Mouse (Mus musculus) T-helper 17 cell (primary cell): ENCODE results near the gene Phactr4.

Source experiments
- in situ Hi-C, 2 experiments: fragments of 300-600 bp; cut with MboI, MseI; formaldehyde crosslinking; loops; 1 replicate in 1 of 2; 2 replicates in 1 of 2; pipeline ENCODE4 v1.15.1; 2025; ENCODE audit warnings: high pct_unique_total_duplicates in 2 of 2

The Phactr4 gene

DNA sequence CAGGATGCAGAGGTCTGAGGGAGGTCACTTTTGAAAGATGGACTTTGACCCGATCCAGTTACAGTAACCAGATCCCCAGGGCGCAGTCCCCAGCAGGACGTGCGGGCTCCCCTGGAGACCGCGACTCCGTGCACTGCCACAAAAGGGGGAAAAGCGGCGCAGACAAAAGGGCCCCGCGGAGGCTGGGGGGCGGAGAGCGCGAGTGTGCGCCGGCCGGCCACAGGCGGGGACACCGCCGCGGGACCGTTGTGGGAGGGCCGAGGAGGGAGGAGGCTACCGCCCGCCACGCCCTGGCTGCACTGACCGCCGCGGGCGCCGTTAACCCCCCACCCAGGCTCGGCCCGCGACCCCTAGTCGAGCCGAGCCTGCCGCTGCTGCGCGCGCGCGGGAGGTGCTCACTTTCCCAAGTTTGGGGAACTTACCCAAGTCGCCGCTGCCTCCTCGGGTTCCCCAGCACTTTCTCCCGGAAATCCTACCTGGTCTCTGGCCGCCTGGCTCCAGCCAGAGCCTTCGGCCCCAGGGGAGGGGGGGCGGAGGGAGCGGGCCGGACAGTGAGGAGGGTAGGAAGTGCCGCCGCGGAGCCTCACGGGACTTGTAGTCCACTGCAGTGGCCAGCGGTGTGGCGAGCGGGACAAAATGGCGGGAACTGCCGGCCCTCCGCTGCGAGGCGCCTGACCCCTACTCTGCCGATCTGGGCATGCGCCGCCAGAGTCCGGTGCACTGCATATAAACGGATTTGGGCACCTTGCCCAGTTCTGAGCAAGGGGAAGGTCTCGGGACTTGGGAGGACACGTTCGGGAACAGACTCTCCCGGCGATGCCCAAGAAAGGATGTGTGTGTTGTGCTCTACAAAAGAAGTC is at the start of gene Phactr4:
Gene Phactr4, minus strand, starts transcription at position 567 of the 860 bp plus-strand sequence.
- in situ Hi-C loops, result loop anchor here in 1 of 2 experiments (5.0 kb wide), 1 partner anchor 90 kb away; the partner anchor contains the start of gene Sesn2

DNA sequence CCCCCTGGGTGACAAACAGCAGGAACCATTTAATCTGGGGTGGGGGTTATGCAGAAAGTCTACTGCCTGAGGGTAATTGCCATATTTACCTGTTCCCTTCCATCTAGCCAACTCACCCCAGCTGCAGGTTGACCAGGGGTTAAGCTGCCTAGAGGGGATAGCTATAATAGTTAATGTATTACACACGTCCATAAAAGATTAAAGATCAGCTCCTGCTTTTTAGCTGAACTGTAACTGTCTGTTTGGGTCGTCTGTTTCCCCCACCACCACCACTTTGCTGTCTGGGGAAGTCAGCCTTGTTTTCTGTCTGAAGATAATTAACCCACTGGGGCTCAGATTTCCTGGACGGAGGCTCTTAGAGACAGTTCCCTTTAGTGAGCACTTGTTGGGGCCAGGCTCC is 47.6 kb upstream of the Phactr4 start:
- in situ Hi-C loops, result no loop called here

DNA sequence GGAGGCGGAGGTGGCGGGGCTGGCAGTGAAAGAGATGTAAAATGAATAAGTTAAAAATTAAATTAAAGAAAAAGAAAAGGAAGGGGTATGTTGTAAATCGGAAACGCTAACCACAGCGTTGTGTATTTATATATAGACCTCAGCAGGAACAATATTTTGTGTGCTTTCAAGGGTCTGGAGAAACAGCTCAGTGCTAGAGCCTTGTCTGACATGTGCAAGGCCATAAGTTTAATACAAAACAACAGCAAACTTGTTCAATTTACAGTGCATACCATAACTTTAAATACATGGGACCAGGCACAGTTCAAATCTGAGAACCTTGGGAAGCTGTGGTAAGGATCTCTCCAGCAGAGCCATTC is 41.9 kb upstream of the Phactr4 start:
- in situ Hi-C loops, result loop anchor here in 1 of 2 experiments (5.0 kb wide), 1 partner anchor 48 kb away; the partner anchor contains the start of gene Sesn2

DNA sequence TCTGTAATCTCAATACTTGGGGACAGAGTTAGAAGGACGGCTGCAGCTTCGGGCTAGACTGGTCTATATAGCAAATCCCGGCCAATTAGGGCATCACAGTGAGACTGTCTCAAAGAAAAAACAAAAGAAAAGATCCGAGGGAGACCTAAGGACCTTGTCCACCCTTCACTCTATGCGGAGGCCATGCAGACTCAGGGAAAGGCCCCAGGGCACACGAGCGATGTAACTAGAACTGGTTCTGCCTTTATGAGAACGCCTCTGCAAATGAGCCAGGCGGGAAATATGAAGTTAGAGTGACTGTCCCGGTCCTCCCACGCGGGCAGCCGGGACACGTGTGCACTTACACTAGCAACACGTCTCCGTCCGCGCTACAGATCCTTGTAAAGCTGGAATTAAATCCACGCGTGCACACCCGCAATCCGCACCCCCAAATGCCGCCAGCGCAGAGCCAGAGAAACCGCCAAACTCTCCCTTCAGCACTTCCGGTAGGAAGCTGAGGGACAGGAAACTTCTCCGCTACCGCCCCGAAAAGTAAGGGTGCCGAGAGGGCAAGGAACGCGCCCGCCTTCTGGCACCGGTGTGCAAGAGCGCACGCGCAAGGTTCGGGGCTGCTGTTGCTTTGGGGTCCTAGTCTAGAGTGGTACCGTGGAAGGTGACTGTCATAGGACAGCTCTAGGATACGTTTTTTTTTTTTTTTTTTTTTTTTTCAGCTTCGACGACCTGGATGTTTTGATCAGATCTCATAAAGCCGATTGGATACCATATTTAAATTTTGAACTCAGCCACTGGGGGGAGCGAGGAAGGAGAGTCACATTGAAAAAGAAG is 41.4 kb upstream of the Phactr4 start, which contains the start of gene Med18:
Gene Med18, minus strand, starts transcription at position 492 of the 825 bp plus-strand sequence.
- in situ Hi-C loops, result loop anchor here in 1 of 2 experiments (5.0 kb wide), 1 partner anchor 49 kb away; the partner anchor contains the start of gene Sesn2

DNA sequence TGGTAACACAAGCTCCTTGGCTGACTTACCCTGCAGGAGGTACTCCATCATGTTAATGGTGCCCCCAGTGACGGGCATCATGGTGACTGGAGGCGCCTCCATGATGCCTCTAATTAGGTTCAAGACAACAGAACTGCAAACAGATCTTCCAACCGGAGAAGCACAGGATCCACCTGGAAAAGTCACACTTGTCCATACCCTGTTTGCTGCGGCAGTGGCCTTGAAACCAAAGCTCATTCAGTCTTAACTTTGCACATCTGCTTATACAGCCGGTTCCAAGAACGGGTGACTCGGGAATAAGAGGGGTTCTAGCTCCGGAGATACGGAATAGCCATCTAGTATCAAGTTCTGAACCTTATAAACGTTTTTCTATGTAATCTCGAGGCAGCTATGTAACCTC is 40.5 kb upstream of the Phactr4 start:
- in situ Hi-C loops, result loop anchor here in 1 of 2 experiments (5.0 kb wide), 1 partner anchor 49 kb away; the partner anchor contains the start of gene Sesn2

DNA sequence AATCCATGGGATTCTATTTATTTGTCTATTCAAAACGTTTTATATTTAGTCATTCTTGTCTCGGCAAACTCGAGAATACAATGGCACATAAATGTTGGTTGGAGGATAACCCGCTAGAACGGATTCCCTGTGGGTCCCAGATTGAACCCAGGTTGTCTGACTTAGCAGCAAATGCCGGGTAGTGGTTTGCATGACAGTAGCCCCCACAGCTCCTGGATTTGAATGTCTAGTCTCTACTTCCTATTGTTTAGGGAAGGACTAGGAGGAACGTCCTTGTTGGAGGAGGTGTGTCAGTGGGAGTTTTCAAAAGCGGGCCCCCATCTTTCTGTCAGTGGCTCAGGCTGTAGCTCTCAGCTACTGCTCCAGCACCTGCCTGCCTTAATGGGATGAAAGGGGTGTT is 37.9 kb upstream of the Phactr4 start:
- in situ Hi-C loops, result loop anchor here in 1 of 2 experiments (5.0 kb wide), 1 partner anchor 52 kb away; the partner anchor contains the start of gene Sesn2

DNA sequence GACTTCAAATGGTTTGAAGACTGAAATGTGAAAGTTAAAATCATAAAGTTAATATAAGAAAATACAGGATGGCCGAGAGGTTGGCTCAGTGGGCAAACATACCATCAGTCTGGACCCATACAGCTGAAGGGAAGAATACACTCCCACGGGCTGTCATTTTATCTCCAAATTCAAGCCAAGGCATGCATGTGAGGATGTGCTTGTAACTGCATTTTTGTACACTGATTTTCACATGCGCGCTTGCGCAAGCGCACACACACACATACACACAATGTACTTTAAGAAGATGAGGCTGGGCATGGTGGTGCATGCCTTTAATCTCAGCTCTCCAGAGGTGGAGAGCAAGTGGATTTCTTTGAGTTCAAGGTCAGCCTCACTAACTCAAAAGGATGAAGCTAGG is 33.3 kb upstream of the Phactr4 start:
- in situ Hi-C loops, result no loop called here

DNA sequence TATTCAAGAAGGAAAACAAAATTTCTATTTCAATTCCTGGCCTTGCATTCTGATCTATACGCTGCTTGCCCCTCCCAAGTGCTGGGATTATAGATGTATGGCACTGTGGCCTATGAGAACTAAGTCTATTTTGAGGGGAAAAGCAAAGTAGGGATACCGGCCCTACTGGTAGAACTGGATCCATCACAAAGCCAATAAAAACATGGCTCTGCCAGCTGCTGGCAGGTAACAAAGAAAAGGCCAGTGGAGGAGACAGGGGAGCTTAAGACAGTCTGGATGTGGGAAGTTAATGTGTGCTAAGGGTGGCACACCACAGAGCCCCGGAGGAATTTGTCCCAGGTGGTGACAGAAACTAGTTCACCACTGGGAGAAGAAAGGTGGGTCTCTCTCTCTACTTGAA is 32.9 kb upstream of the Phactr4 start:
- in situ Hi-C loops, result no loop called here

DNA sequence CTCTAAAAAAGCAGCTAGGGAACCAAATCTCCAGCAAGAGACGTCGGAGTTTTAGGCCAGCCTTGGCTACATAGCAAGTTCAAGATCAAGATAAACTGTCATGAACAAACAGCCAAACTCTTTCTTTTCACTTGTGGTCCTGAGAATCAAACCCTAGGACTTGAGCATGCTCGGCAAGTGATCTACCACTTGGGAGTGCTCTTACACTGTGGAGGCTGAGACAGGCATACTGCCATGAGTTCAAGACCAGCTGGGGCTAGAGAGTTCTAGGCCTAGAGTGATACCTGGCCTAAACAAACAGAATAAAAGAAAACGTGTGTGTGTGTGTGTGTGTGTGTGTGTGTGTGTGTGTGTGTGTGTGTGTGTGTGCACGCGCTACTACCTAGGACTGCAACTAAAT is 31.9 kb upstream of the Phactr4 start:
- in situ Hi-C loops, result no loop called here

DNA sequence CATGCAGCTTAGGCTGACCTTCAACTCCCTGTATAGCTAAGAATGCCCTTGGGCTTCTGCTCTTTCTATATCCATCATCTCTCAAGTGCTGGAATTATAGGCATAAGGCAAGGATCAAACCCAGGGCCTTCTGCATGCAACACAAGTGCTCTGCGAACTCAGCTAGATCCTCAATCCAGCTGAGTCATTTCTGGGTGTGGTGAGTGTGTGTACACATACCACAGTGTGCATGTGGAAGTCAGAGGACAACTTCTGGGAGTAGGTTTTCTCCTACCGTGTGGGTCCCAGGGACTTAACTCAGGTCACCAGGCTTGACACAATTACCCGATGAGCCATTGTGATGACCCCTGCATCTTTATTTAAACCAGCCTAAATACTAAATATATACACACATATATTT is 27.5 kb upstream of the Phactr4 start:
- in situ Hi-C loops, result no loop called here

DNA sequence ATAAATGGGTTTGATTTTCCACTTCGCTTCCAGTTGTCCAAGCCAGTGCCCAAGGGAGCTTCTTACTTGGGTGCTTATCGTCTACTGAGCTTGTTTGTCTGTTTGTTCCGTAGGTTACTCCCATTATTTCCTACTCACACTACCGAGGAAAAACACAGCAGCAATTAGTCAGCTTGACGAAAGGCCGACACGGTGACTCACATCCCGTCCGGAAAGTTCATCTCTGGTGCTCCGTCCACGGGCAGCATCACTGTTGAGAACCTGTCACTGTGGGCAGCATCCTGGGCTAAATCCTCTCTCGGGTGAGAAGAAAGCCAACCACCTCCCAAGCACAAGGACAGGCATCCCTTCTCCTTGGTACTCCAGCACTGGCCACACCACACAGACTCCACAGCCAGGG is 23.8 kb upstream of the Phactr4 start:
- in situ Hi-C loops, result no loop called here

DNA sequence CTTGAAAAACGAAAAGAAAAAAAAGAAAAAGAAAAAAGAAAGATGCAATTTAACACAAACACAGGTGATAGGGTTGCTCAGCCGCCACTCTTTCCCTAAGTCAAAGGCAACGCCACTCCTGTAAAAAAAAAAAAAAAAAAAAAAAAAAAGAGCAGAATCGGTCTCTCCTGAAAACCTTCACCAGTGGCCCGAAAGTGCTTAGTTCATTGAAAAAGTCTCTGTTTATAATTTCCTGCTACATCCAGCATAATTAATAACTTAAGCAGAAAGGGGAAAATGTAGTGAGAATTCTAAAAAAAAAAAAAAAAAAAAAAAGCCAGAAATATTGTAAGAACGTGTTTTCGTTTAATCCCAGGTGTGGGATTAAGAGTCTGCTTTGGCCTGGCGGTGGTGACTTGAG is 22.2 kb upstream of the Phactr4 start:
- in situ Hi-C loops, result no loop called here

DNA sequence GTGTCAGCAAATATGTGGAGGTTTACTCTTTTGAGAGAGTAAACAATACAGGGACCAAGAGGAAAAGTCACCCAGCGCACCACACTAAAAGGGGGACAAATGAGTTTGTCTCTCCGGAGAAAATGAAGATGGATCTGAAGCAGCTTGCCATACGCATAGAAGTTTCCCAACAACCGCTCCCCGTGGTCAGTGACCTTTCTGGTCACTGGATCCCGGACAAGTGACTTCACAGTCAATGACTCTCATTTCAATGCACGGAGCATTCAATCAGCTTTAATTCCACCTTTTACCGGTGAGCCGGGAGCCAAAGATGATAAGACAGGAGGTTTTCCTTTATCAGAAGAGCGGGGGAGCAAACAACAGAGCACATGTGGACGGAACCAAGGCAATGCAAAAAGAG is 15.6 kb upstream of the Phactr4 start:
- in situ Hi-C loops, result no loop called here

DNA sequence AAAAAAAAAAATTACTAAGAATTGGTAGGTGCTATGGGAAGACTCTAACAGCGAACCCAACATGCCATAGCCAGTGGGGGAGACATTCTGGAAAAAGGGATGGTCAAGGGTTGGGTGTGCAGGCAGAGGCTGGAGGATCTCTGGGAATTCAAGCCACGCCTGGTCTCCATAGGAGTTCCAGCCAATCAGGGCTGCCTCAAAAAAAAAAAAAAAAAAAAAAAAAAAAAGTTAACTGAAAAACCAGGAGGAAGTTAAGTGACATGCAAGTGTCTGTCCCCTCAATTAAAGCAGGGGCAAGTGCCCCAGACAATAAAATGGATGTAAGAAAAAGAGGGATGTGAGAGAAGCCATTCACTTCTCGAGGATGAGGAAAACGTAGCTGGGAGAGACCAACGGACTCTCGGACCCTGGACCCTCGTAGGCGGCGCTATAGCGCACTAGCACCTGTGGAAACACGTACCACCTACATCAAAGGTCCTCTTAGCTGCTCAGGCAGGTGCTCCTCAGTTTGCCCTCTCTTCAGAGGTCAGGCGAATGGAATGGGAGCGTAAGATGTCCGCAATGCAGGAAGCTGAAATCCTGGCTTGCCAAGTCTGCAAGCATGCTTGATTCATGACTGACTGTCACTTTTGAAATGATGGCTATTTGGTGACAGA is 10.6 kb upstream of the Phactr4 start:
- in situ Hi-C loops, result no loop called here

DNA sequence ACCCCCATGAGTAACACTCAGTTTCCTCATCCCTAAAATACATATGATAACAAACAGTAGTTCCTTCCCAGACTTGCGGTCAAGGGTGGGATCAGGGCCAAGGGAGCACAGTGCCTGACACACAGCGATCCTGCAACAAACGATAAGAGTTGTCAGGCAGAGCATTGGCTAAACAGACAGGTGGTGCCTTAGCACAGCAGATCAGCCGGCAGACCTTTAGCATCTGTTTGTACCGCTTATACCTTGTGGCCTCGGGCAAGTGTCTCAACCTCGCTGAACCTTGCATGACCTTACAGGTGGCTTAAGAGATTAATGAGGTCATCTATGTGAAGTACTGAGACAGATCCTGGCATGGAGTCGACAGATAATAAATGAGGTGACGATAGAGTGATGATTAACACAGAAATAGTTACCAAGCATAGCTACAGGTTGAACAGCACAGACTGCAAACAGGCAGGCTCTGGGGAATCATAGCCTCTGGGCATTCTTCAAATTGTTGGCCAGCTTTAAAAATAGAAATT is 5.8 kb upstream of the Phactr4 start:
- in situ Hi-C loops, result no loop called here

DNA sequence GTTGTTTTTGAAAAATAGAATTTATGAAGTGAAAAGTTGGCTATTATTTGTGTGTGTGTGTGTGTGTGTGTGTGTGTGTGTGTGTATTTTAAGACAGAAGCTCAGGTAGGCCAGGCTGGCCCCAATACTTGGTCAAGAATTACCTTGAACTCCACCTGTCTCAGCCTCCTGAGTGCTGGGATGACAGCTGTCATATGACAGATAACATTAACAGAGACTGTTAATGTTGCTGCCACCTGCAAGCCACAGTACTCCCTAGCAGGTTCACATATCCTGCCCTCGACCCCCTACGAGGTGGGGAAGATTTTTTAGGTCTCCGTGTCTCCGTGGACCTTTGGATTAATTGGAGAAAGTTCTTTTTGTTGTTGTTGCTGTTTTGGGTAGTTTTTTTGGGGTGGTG is 5.2 kb upstream of the Phactr4 start:
- in situ Hi-C loops, result no loop called here

DNA sequence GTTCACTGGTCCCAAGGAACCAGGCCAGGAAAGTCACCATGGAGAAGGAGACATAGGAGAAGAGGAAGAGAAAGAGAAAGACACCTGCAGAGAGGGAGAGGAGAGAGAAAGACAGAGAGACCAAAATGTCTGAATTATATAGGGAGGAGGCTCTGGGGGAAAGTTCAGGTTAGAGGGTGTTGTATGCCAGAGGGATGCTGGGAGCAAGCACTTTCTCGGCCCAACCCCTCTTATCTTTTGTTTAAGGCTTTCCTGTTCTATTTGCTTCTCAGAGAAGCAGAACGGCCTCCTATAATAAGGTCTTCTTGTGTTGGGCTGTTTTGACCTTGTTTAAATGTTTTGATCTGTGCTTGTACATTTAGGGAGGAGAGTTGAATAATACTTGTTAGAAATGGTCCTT is 3.7 kb upstream of the Phactr4 start:
- in situ Hi-C loops, result no loop called here

DNA sequence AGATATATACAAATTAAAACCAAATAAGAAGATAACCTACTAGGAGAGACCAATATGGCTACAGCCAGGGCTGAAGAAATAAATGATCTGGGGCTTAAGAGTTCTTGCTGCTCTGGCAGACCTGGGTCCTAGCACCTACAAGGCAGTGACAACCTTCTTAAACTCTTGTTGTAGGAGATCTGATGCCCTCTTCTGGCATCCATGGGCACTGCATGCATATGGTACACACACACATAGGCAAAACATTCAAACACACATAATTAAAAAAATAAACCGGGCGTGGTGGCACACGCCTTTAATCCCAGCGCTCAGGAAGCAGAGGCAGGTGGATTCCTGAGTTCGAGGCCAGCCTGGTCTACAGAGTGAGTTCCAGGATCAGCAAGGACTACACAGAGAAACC is 2.5 kb upstream of the Phactr4 start:
- in situ Hi-C loops, result loop anchor here in 1 of 2 experiments (5.0 kb wide), 1 partner anchor 88 kb away; the partner anchor contains the start of gene Sesn2

DNA sequence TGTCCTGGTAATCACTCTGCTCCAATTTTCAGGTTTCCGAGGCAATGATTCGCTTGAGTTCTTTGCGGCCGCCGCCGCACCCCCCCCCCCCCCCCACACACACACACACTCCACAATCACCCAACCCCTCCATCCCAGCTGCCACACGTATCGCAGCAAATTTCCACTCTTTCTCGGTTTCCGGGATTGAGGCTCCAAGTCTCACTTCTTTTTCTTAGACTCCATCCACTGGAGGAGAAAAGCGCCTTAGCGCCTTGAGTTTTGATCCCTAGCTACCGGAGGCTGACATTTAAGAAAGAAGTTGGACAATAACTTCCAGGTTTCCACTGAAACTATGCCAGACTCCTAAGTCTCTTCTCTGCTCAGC is 750 bp downstream of the Phactr4 start:
- in situ Hi-C loops, result loop anchor here in 1 of 2 experiments (5.0 kb wide), 1 partner anchor 91 kb away; the partner anchor contains the start of gene Sesn2

DNA sequence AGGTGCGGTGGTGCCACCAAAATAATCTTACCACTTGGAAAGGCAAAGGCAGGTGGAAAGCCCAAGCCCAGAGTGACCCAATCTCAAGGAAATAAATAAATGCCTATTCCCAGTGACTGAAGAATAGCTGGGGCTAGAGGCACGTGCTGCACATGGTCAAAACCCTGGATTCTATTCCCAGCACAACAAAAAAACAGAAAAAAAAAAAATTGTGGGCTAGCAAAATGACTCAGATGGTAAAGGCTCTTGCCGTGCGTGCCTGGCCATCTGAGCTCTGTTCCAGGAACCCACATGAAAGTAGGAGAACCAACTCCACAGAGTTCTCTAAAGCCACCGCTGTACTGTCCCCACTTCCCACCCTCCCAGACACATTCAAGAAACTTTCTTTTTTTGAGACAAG is 1.8 kb downstream of the Phactr4 start:
- in situ Hi-C loops, result loop anchor here in 1 of 2 experiments (5.0 kb wide), 1 partner anchor 92 kb away; the partner anchor contains the start of gene Sesn2

DNA sequence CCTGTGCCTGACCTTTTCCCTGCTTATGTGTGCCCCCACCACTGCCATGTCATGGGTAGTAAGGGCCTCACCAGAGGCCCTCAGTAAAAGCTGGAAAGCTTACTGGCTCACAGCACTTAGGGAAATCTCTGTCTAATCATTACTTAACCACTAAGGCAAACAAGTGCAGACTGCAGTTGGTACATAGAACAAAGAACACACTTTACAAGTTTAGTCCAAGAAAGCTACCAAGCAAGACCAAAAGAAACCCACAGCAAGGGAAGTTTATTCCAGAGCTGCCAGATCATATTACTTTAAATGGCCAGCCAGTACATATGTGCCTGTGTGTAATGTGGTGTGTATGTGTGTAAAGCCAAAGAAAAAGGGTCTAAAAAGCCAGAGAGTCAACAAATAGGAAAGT is 6.3 kb downstream of the Phactr4 start:
- in situ Hi-C loops, result no loop called here
